Mouse (Mus musculus) hindbrain, embryonic 14.5 days (tissue): ENCODE measurements around the gene Smim12. TPM values are rescaled to one million over a fixed set of nuclear protein-coding genes. Genes with fewer than 3 reads are reported as not detected.
A peak's percentile ranks its signal among the peaks of the same experiment; 100 is the strongest.

Source experiments
- ATAC-seq: fragments of 200-750 bp; cut with Nextera tagmentation; 2 replicates; pipeline ENCODE4 v1.8.0; 2017; ENCODE audit warnings: moderate number of reproducible peaks, mild to moderate bottlenecking, moderate TSS enrichment, moderate library complexity; ENCODE audit not compliant: low FRiP score
- DNase-seq: peaks from one replicate; pipeline ENCODE4 v3.0.0-alpha.2; 2015; ENCODE audit warnings: low spot score
- H3K27ac ChIP-seq: fragments of 300-500 bp; sonication (generic); 2 replicates; pipeline ENCODE4 v1.5.1; 2014; ENCODE audit warnings: mild to moderate bottlenecking, moderate library complexity
- H3K27me3 ChIP-seq: fragments of 300-500 bp; sonication (generic); 2 replicates; pipeline ENCODE4 v1.6.1; 2014; ENCODE audit warnings: mild to moderate bottlenecking, low read length, mixed read lengths; ENCODE audit not compliant: control insufficient read depth, insufficient read depth
- H3K36me3 ChIP-seq: fragments of 300-500 bp; sonication (generic); replicated peaks from 2 replicates; pipeline ENCODE4 v1.6.1; 2014; ENCODE audit not compliant: control insufficient read depth, insufficient read depth
- H3K4me1 ChIP-seq: fragments of 300-500 bp; sonication (generic); replicated peaks from 2 replicates; pipeline ENCODE4 v1.6.1; 2014; ENCODE audit warnings: antibody characterized with exemption, low read length, mixed read lengths; ENCODE audit not compliant: control insufficient read depth, insufficient read depth
- H3K4me2 ChIP-seq: fragments of 300-500 bp; sonication (generic); replicated peaks from 2 replicates; pipeline ENCODE4 v1.6.1; 2014; ENCODE audit warnings: mild to moderate bottlenecking, moderate library complexity
- H3K4me3 ChIP-seq: fragments of 300-500 bp; sonication (generic); replicated peaks from 2 replicates; pipeline ENCODE4 v1.5.1; 2014; ENCODE audit warnings: mild to moderate bottlenecking, low read length
- H3K9ac ChIP-seq: fragments of 300-500 bp; sonication (generic); 2 replicates; pipeline ENCODE4 v1.6.1; 2014
- H3K9me3 ChIP-seq: fragments of 300-500 bp; sonication (generic); 2 replicates; pipeline ENCODE4 v1.6.1; 2016; ENCODE audit warnings: low read length; ENCODE audit not compliant: control insufficient read depth
- WGBS: fragments of 180-500 bp; shearing (Covaris S2); extraction: QIAGEN DNeasy Blood & Tissue Kit; methylation state at CpG from one replicate; pipeline ENCODE4 v1.1.7; 2014; 5-methylcytosine and 5-hydroxymethylcytosine counted together
- polyA plus RNA-seq: library from polyadenylated mRNA; unstranded; fragments of >200 nt; fragmentation: Nextera tagmentation; extraction: Ambion mirVana; gene quantifications from 2 replicates; pipeline ENCODE4 v1.2.1, GENCODE M21; 2014

Smim12 gene
- polyA plus RNA-seq, result 53.8 and 60.9 TPM in 2 replicates

DNA sequence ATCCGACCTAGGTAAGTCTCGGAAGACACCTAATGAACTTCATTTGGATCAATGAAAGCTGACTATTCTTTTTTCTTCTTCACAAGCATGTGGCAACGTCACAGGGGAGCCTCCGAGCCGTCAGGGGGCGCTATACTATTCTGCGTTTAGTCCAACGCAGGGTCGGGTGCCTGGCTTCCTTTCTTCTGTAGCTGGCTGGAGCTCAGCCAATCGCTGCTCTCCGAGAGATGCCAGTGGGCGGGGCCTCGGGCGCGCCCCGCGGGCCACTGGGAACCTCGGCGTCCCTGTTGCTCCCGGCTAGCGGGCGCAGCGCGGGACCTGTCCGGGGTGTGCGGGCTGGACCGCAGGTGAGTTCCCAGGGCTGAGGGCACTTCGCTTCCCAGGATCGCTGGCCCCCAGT, at the start of gene Smim12:
Smim12 (plus strand) TSS at position 233 of the 400 bp plus-strand sequence.
- Histone ChIP-seq H3K27me3 (no peaks in the 10 kb centered on the region), H3K36me3 (peaks cover 18% of the 10 kb centered on the region), H3K9me3 (no peaks in the 10 kb centered on the region), H3K4me2 (peak within 1 kb of the TSS; percentile 89), H3K4me3 (peak within 1 kb of the TSS; percentile 81), H3K27ac (peak within 1 kb of the TSS; percentile 50; the same call in 1 of the 2 replicates), H3K4me1 (peaks cover 12% of the 10 kb centered on the region), H3K9ac (peak within 1 kb of the TSS; percentile 93)
- peak; percentile 96 for ATAC-seq
- WGBS, result 0% methylated on average over 29 of the region's 29 CpGs
- peak; percentile 100 for DNase-seq

DNA sequence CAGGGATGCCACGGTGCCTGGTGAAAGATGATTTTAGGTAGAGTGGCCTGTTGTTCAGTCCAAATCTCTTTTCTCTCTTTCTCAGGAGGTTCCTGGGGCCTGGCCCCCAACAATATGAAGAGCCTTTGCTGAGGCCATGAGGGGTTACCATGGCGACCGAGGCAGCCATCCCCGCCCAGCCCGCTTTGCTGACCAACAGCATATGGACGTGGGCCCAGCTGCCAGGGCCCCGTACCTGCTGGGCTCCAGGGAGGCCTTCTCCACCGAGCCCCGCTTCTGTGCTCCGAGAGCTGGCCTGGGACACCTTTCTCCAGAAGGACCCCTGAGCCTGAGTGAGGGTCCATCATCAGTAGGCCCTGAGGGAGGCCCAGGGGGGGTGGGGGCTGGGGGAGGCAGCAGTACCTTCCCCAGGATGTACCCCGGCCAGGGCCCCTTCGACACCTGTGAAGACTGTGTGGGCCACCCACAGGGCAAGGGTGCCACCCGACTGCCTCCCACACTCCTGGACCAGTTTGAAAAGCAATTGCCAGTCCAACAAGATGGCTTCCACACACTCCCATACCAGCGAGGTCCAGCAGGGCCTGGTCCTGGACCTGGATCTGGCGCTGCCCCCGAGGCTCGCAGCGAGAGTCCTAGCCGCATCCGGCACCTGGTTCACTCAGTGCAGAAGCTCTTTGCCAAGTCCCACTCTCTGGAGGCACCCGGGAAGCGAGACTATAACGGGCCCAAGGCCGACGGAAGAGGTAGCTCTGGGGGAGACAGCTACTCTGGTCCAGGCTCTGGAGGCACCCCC, 48.9 kb upstream of the Smim12 start:
- Histone ChIP-seq H3K4me1 (peaks cover 28% of the 10 kb centered on the region), H3K4me2 (no peak overlapping the region), H3K27ac (0 out of 2 replicates have a peak overlapping the region, but pooled peaks have one; percentile 56), H3K9me3 (no peaks in the 10 kb centered on the region), H3K27me3 (no peaks in the 10 kb centered on the region), H3K9ac (no peak overlapping the region), H3K4me3 (no peak overlapping the region), H3K36me3 (peaks cover 16% of the 10 kb centered on the region; the same call in 1 of the 2 replicates)
- DNase-seq (no peak), ATAC-seq (no peak)
- 68% methylated on average over 25 of the region's 25 CpGs for WGBS

- H3K27ac ChIP-seq, result no peak overlapping the region
- no peaks in the 10 kb centered on the region for H3K9me3 ChIP-seq
- H3K4me3 ChIP-seq, result no peak overlapping the region
- no peak overlapping the region for H3K4me2 ChIP-seq
- H3K9ac ChIP-seq, result no peak overlapping the region
- DNase-seq (no peak), ATAC-seq (no peak)
- H3K4me1 ChIP-seq, result peaks cover 12% of the 10 kb centered on the region
- 28% methylated on average over 6 of the region's 6 CpGs for WGBS
- peaks cover 20% of the 10 kb centered on the region; the same call in 1 of the 2 replicates for H3K36me3 ChIP-seq
- no peaks in the 10 kb centered on the region for H3K27me3 ChIP-seq
Measured at GRCm38 (mm10) chr4:127198609-127199008, 45.0 kb upstream of the Smim12 start.

GRCm38 (mm10) chr4:127199406-127199805, 44.2 kb upstream of the Smim12 start:
- ATAC-seq (no peak), DNase-seq (no peak)
- 63% methylated on average over 12 of the region's 12 CpGs for WGBS
- no peaks in the 10 kb centered on the region for H3K27me3 ChIP-seq
- no peak overlapping the region for H3K9ac ChIP-seq
- H3K4me1 ChIP-seq, result 0 out of 2 replicates have a peak, but pooled peaks cover 4% of the 10 kb centered on the region
- H3K27ac ChIP-seq, result no peak overlapping the region
- H3K4me3 ChIP-seq, result no peak overlapping the region
- H3K9me3 ChIP-seq, result no peaks in the 10 kb centered on the region
- H3K4me2 ChIP-seq, result no peak overlapping the region
- peaks cover 23% of the 10 kb centered on the region; the same call in 1 of the 2 replicates for H3K36me3 ChIP-seq

DNA sequence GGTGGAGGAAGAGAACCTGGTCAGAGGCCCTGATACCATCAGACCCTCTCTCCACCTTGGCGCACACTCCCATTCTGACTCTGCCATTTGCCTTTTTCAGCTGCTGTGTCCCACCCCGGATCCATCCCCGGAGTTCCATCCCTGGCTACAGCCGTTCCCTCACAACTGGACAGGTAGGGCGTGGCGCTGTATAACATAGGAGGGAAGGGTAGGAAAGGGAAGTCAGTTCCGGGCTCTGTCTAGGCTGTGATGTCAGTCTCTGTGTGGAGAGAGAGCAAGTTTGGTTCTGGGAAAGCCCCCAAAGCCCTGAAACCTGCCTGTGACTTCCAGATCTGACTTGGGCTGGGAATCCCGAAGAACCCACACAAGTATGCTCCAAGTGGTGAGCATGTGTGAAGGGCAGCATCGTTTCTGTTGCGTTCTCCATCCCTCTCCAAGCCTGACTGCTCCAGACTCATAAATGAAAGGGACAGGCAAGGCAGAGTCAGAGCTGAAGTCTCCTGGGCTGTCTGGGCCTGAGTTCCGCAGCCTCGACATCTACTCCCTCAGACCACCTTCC, 43.3 kb upstream of the Smim12 start:
- H3K27ac ChIP-seq, result no peak overlapping the region
- ATAC-seq, result no peak
- H3K27me3 ChIP-seq, result no peaks in the 10 kb centered on the region
- H3K4me3 ChIP-seq, result no peak overlapping the region
- H3K4me1 ChIP-seq, result no peaks in the 10 kb centered on the region
- H3K36me3 ChIP-seq, result peaks cover 19% of the 10 kb centered on the region; the same call in 1 of the 2 replicates
- no peak overlapping the region for H3K9ac ChIP-seq
- DNase-seq, result no peak
- H3K9me3 ChIP-seq, result no peaks in the 10 kb centered on the region
- no peak overlapping the region for H3K4me2 ChIP-seq
- WGBS, result 91% methylated on average over 12 of the region's 12 CpGs

DNA sequence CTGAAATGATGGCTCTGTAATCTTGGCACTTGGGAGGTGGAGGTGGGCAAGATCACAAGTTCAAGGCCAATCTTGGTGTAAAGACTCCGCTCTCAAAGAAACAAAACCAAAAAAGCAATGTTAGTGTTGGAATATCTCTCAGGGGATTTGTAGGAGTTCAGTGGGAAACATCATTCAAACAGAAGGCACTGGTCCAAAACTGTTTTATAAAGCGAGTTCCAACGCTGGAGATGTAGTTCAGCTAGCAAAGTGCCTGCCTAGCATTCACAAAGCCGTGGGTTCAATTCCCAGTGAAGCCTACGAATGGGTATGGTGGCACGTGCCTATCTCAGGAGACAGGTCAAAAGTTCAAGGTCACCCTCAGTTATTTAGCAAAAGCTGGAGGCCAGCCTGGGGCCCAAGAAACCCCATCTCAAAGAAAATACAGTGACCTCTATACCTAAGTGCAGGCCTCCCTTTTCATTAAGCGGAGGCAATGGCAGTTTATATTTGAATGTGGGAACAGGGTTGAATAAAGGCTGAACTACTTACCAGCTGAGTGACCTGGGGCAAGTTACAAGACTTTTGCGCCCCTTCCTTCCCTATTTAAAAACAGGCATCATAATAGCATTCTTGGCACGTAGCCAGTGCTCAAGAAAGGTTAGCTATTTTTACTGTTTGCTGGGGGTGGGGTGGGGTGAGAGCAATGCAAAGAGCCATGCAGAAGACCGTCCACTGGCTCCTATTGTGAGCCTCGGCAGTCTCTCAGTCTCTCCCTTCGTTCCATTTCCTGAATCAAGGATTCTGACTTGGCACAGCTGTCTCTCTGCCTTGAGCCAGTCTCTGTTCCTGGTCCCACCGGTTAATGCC, 42.6 kb upstream of the Smim12 start:
- WGBS, result 68% methylated on average over 13 of the region's 13 CpGs
- Histone ChIP-seq H3K36me3 (peaks cover 11% of the 10 kb centered on the region; the same call in 1 of the 2 replicates), H3K4me3 (no peak overlapping the region), H3K9ac (no peak overlapping the region), H3K9me3 (no peaks in the 10 kb centered on the region), H3K4me1 (no peaks in the 10 kb centered on the region), H3K27me3 (no peaks in the 10 kb centered on the region), H3K4me2 (no peak overlapping the region), H3K27ac (no peak overlapping the region)
- ATAC-seq (no peak), DNase-seq (no peak)

- ATAC-seq (no peak), DNase-seq (no peak)
- Histone ChIP-seq H3K9ac (no peak overlapping the region), H3K36me3 (0 out of 2 replicates have a peak, but pooled peaks cover 10% of the 10 kb centered on the region), H3K27me3 (no peaks in the 10 kb centered on the region), H3K4me1 (no peaks in the 10 kb centered on the region), H3K27ac (no peak overlapping the region), H3K4me3 (no peak overlapping the region), H3K4me2 (no peak overlapping the region), H3K9me3 (no peaks in the 10 kb centered on the region)
- 91% methylated on average over 1 of the region's 1 CpGs for WGBS
Measured at GRCm38 (mm10) chr4:127203081-127203480, 40.5 kb upstream of the Smim12 start.

DNA sequence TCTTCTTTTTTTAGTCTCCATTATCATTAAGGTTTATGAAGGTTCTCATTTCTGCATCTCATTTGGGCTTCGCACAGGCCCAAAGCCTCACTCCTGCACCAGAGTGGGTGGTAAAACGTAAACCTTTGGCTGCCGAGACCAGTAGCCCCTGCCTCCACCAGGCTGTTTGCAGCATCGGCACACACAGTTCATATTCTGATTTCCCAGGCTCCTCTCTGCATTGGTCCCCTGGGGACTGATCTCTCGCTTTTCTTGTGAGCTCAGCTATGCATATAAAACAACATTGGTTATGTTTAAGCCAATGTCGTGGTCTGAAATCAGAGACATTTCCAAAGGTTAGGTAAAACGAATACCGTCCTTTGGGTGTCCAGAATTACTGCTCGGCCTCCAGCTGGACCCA, 32.3 kb upstream of the Smim12 start:
- H3K27me3 ChIP-seq, result 0 out of 2 replicates have a peak, but pooled peaks cover 4% of the 10 kb centered on the region
- 48% methylated on average over 9 of the region's 9 CpGs for WGBS
- DNase-seq (no peak), ATAC-seq (0 out of 2 replicates have a peak, but pooled peaks have one; percentile 53)
- H3K4me1 ChIP-seq, result 0 out of 2 replicates have a peak, but pooled peaks cover 13% of the 10 kb centered on the region
- H3K36me3 ChIP-seq, result peaks cover 10% of the 10 kb centered on the region; the same call in 1 of the 2 replicates
- H3K9me3 ChIP-seq, result no peaks in the 10 kb centered on the region
- no peak overlapping the region for H3K4me3 ChIP-seq
- no peak overlapping the region for H3K4me2 ChIP-seq
- 0 out of 2 replicates have a peak overlapping the region, but pooled peaks have one; percentile 24 for H3K9ac ChIP-seq
- peak overlapping the region; percentile 65 for H3K27ac ChIP-seq
